Mouse (Mus musculus) spleen, postnatal 10 days (tissue): Measurements from ENCODE around the gene Man2b1.
"Not testable (repeated sequence)": the region's sequence is repeated elsewhere in the genome, so short reads cannot be mapped to it uniquely, and the experiment has no call there.

ENCODE experiments used
- DNase-seq, 2 experiments: peaks; one replicate each; pipeline ENCODE4 v3.0.0; 2021 to 2022; ENCODE audit warnings: low spot score in 2 of 2

The Man2b1 gene

DNA sequence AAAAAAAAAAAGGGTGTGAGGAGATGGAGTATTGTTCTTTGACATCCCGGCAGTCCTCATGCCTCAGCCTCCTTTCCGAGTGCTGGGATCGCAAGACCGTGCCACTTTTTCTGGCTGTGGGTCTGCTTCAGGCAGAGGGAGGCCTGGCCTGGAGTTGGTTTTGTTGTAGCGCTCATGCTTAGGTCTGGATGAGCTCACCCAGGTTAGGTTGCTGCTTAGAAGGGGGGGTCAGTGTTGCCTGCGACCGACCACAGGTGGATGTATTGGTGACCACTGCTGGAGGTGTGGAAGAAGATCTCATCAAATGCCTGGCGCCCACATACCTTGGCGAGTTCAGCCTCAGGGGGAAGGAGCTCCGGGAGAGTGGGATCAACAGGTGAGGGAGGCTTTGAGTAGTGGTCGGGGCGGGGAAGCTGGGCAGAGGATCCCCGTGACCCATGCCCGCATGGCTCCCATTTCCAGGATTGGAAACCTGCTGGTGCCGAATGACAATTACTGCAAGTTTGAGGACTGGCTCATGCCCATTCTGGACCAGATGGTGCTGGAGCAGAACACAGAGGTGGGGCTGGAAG, 9.9 kb upstream of the Man2b1 start:
- DNase-seq: no peak

DNA sequence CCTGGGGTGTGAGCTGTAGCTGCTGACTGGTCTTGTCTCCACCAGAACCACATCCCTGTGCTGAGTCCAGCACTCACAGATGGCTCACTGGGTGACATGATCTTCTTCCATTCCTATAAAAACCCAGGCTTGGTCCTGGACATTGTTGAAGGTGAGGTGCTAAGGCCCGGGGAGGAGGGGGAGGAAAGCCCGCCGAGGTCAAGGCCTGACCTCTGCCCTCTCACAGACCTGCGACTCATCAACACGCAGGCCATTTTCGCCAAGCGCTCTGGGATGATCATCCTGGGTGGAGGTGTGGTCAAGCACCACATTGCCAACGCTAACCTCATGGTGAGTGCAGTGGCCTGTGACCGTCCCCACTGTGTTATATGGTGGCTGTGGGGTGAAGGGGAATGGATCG, 8.9 kb upstream of the Man2b1 start:
- DNase-seq: no peak

DNA sequence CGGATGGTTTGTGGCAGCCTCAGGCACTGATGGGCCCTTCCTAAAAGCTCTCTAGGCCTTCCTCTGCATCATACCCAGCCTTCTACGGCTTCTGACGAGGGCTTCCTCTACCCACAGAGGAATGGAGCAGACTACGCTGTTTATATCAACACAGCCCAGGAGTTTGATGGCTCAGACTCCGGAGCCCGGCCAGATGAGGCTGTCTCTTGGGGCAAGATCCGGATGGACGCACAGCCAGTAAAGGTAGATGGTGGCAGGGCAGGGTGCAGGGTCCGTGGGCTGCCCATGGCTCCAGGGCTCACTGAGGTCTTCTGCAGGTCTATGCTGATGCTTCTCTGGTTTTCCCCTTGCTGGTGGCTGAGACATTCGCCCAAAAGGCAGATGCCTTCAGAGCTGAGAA, 8.5 kb upstream of the Man2b1 start:
- no peak for DNase-seq

DNA sequence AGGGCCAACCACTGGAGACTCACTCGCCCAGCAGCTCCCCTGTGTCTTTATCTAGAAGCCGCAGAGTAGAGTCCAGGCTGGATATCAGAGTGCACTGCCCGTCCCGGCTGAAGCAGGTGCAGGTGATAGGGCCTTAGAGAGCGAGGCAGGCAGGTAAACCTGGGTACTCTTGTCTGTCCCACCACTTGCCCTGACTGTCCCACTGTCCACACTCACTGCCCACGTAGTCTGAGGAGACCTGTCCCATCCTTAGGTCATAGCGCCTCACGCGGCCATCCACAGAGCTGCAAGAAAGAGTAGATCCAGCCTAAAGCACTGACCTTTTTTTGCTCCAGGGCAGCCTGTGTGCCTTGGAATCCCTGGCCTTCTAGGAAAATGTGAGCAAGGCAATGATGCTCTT, 7.1 kb upstream of the Man2b1 start:
- peak; percentile 62 to 78 for DNase-seq

DNA sequence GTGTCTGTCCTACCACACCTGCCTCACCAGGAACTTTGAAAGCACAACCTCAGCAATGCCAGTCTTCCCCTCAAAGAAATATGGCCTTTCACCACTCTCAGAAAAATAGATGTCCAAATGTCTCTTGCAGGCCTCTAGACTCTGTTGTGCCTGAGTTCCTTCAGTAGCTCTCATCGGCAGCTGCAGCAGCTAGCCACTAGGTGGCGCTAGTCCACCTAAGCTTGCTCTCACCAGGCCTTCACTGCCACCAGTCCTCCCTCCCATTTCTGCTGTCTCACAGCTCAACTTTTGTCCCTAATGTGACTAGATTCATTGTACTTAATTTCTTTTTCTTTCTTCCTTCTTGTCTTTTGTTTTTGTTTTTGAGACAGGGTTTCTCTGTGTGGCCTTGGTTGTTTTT, 6.1 kb upstream of the Man2b1 start:
- peak; percentile 70 to 86 for DNase-seq

DNA sequence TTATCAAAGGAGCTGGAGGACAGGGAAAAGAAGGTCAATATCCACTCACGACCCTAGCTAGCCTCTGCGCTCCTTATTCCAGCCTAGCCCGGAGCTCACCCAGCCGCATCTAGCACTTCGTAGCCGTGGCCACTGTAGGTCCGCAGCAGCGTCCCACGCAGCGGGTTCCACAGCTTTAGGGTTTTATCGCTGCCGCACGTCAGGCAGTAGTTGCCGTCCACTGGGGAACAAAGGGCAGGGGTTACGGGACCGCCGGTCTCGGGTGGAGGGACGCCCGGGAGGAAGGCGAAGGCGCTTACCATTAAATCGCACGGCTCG, 2.9 kb upstream of the Man2b1 start:
- DNase-seq: peak; percentile 67 to 80

DNA sequence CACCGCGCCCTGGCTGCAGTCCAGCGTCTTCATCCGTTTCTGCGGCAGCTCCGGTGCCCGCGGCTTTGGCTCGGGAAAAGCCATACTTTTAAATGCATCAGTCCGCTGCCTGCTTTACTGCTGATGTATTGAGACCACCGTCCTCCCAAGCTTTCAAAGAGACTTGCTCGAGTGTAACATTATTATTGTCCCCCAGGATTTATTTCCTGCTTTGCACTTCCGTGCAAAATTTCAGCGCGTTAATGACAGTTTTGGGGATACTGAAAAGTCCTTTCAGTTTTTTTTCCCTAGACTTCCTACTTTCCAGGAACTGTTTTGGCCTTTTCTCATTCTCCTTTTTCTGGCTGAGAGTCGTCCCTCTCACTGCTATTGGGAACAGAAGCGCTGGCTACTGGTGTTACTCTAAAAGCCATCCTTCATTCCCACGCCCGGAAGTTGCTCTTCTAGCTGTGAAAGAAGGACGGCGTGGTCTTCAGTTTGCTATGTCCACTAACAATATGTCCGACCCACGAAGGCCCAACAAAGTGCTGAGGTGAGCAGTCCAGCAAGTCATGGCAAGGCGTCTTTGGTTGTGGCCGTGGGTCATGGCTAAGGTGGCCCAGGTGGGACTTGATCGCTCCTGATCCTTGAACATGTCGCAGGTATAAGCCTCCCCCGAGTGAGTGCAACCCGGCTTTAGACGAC, 2.4 kb upstream of the Man2b1 start, which contains the start of gene Wdr83os:
Wdr83os (plus strand) TSS at position 209 of the 684 bp plus-strand sequence.
- DNase-seq: peak; percentile 72 to 79

DNA sequence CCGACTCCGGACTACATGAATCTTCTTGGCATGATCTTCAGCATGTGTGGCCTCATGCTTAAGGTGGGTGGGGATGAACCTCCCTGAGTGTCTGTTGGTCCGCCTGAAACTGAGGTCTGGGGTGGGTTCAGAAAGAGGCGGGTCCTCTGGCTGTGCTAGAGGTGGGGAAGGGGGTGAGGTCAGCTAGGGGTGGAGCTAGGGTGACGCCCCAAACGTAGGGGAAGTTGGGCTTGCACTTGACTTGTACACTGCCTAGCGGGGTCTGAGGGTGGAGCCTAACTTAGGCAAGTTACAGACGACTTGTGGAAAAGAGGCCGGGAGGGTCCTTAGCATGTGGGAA, 1.9 kb upstream of the Man2b1 start, which contains the start of gene Wdr83:
Wdr83 (minus strand) TSS at position 91 of the 340 bp plus-strand sequence.
- DNase-seq: peak in 1 of 2 experiments; percentile 75

DNA sequence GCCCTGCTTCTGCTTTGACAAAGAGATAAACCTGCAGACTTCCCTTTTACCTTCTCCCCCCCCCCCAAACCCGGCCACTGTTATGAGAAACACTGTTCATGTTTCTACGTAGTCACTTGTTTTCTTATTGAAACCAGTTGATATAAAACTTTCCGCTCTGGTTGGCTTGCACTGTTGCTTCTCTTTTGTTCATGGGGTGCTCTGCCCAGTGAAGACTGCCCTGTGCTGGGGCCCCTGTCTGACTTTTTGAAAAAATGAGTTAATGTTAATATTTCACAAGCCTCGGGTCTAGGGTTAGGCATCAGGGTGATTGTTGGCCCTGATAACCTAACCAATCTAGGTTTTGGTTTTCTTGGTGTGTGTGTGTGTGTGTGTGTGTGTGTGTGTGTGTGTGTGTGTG, 901 bp upstream of the Man2b1 start:
- not testable (repeated sequence) for DNase-seq

DNA sequence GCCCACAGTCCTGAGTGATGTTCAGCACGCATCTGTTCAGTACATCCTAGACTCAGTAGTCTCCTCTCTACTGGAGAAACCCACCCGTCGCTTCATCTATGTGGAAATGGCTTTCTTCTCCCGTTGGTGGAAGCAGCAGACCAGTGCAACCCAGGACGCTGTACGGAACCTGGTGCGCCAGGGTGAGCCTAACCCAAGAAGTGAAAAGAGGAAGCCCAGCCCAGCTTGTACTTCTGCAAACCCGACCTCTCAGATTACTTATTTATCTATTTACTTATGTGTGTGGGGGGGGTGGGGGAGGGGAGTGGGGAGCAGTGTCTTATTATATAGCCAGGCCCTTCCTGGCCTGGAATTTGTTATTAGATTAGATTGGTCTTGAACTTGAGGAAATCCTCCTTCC, 1.6 kb downstream of the Man2b1 start:
- DNase-seq: peak in 1 of 2 experiments; percentile 56

DNA sequence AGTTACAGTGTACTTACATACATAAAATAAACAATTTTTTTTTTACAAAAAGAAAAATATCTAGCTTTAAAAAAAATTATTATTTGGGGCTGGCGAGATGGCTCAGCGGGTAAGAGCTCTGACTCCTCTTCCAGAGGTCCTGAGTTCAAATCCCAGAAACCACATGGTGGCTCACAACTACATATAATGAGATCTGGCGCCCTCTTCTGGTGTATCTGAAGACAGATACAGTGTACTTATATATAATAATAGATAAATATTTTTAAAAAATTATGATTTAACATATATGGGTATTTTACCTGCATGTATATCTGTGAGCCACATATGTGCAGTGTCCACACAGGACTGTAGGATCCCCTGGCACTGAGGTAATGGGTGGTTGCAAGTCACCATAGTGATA, 3.2 kb downstream of the Man2b1 start:
- no peak for DNase-seq

DNA sequence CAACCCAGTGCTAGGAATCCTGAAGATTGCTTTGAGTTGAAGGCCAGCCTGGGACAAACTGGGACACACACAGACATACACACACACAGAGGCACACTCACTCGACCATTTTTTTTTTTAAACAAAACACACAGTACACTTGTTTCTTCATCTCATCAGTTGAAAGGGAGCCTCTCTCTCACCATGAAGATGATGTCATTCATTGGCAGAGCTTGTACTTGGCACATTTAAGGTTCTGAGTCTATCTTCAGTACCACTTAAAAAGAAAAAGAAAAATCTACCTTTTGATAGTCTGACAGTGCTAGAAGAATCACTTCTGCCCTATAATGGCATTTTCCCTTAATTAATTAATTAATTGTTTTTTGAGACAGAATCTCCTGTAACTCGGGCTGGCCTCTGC, 5.7 kb downstream of the Man2b1 start:
- no peak for DNase-seq

DNA sequence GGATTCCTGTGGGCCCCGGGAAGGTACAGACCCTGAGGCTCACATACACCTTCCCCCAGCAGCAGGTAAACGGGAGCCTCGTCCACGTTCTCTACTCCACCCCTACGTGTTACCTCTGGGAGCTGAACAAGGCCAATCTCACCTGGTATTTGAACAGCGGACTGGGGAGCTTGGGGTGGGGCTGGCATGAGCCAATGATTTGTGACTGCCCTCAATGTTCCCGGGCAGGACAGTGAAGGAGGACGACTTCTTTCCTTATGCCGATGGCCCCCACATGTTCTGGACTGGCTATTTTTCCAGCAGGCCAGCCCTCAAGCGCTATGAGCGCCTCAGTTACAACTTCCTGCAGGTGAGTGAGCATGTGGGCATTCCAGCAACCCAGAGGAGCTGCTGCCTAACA, 7.8 kb downstream of the Man2b1 start:
- no peak for DNase-seq

DNA sequence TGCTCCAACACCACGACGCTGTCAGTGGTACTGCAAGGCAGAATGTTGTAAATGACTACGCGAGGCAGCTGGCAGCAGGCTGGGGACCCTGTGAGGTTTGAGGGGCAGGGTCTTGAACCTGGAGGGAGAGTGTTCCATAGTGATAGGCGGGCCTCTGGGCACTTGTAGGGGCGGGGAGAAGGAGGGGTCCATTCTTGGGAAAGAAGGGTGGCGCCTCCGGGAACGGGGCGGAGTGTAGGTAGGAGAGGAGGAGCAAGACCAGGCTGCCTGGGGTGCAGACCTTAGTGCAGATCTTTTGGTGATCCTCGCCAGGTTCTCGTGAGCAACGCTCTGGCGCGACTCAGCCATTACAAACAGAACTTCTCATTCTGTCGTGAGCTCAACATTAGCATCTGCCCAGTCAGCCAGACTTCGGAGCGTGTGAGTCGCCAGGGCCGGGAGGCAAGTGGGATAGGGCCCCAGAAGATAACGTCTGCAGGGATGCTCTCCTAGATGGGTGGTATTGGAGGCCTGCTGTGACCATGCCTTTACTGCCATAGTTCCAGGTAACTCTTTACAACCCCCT, 8.5 kb downstream of the Man2b1 start:
- no peak for DNase-seq

DNA sequence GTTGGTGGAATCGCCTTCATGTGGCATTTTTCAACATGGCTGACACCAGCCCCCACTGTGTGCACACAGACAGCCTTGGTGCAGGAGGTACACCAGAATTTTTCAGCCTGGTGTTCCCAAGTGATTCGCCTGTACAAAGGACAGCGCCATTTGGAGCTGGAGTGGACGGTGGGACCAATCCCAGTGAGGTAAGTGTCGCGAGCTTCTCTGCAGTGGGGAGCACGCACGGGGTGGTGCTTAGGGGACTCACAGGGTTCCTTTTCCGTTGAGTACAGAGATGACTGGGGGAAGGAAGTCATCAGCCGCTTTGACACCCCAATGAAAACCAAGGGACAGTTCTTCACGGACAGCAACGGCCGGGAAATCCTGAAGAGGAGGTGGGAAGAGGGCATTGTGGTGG, 12.0 kb downstream of the Man2b1 start:
- DNase-seq: no peak

DNA sequence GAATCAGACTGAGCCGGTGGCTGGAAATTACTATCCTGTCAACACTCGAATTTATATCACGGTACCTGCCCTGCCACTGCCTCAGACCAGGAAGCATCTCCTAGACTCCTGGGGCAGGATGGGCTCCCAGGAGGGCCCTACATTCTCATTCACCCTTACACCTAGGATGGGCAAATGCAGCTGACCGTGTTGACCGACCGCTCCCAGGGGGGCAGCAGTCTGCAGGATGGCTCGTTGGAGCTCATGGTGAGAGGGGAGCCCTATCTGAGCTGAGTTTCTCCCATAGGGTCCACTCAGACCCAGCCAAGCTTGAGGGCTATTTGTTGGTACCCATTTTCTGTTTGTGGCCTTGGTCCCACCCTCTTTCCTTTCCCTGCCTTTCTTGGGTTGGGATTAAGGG, 12.5 kb downstream of the Man2b1 start:
- DNase-seq: no peak

DNA sequence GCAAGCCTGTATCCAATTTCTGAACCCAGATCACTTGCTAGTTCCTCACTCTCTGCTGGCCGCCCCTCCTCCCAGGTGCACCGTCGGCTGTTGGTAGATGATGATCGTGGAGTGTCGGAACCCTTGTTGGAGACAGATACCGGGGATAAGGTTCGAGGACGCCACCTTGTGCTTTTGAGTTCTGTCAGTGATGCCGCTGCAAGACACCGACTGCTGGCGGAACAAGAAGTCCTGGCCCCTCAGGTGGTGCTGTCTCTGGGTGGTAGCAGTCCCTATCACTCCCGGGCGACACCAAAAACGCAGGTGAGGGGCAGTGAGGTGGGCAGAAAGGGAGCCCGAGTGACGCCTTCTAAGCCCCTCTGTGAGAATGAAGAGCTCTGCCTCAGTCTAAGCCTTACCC, 13.1 kb downstream of the Man2b1 start:
- no peak for DNase-seq

DNA sequence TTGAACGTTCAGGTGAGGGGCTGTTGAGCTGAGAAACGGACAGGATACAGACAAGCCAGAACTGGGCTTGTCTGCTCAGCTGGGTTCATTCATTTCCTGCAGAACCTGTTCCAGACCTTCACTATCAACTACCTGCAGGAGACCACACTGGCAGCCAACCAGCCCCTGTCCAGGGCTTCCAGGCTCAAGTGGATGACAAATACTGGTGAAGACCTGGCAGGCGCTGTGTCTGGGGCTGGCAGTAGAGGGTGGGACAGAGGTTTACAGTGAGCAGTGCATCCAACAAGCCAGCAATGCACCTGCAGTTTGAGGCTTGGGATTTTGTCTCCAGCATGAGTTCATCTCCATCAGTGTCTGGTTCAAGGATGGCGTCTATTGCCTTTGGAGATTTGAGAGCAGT, 13.8 kb downstream of the Man2b1 start:
- DNase-seq: no peak

DNA sequence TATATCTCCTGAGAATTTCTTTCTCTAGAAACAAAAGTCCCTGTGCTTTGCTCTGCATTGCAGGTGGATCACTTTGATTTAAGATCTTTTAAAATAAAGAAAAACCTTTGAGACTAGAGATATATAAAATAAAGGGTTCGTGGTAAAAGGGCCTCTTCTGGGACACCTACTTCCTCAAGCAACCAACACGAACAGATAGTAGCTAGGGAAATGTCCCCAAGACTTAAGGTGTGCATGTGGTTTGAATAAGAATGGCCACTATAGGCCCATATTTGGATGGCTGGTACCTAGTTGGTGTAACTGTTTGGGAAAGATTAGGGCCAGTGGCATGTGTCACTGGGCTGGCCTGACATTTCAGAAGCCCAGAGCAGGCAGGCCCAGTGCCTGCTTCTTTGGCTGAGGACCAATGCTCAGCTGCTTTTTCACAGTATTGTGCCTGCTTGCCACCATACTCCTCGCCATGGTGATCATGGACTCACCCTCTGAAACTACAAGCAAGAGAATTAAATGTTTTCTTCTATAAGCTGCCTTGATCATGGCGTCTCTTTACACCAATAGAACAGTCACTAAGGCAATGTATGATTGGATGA, 17.1 kb downstream of the Man2b1 start:
- DNase-seq: no peak

DNA sequence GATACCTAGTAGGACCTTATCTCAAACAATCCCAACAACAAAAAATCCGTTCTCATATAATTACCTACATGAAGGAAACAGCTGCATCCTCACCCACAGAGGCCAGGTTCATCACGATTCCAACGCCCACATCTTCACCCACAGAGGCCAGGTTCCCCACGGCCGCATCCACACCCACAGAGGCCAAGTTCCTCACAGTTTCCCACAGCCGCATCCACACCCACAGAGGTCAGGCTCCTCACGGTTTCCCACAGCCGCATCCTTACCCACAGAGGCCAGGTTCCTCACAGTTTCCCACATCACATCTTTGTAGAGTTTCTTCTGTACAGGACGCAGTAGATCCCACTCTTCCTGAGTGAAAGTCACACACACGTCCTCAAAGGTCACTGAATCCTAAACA, 30.2 kb downstream of the Man2b1 start:
- no peak for DNase-seq

DNA sequence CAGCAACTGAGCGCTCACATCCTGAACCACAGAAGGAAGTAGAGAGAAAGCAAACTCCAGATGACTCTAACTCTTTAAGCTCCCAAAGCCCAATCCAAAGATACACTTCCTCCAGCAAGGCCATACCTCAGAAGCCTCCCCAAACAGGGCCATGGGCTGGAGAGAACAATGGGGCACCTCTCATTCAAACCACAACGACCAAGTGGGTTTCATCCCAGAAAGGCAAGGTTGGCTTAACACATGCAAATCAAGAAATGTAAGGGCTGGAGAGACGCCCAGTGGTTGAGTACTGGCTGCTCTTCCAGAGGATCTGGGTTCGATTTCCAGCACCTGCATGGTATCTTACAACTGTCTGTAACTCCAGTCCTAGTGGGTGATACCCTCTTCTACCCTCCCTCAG, 32.4 kb downstream of the Man2b1 start:
- no peak for DNase-seq

DNA sequence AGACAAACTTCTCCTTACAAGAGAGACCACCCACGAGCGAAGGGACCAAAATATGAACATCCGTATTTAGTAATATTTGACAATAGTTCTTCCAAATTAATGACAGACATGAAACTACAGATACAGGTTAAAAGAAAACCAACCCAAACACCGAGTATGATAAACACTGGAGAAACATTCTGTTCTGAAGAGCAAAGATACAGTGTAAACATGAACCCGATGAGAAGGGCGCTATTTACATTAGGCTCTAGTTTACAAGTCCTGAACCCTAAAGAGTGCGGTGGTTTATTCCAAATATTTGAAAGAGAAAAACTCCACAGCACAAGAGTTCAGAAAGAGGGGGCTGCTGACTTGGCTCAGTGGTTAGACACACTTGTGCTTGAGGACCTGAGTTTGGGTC, 33.9 kb downstream of the Man2b1 start:
- DNase-seq: no peak
